Mouse (Mus musculus) limb, embryonic 10.5 days (tissue): ENCODE results near the gene Gm42906. TPM values are rescaled to one million over a fixed set of nuclear protein-coding genes. Genes with fewer than 3 reads are reported as not detected.

Source experiments
- DNase-seq: peaks from one replicate; pipeline ENCODE4 v3.0.0-alpha.2; 2017; ENCODE audit warnings: low spot score
- H3K27ac ChIP-seq: fragments of 300-500 bp; sonication (generic); 2 replicates; pipeline ENCODE4 v1.5.1; 2016; ENCODE audit warnings: mild to moderate bottlenecking
- H3K27me3 ChIP-seq: fragments of 300-500 bp; sonication (generic); 2 replicates; pipeline ENCODE4 v1.6.1; 2016; ENCODE audit warnings: low read depth, mild to moderate bottlenecking; ENCODE audit not compliant: poor library complexity, severe bottlenecking
- H3K36me3 ChIP-seq: fragments of 300-500 bp; sonication (generic); 2 replicates; pipeline ENCODE4 v1.6.1; 2016; ENCODE audit warnings: mild to moderate bottlenecking, moderate library complexity
- H3K4me1 ChIP-seq: fragments of 300-500 bp; sonication (generic); 2 replicates; pipeline ENCODE4 v1.6.1; 2016
- H3K4me3 ChIP-seq: fragments of 300-500 bp; sonication (generic); 2 replicates; pipeline ENCODE4 v1.5.1; 2016; ENCODE audit warnings: mild to moderate bottlenecking, moderate library complexity
- H3K9me3 ChIP-seq: fragments of 300-500 bp; sonication (generic); replicated peaks from 2 replicates; pipeline ENCODE4 v1.6.1; 2016; ENCODE audit warnings: mild to moderate bottlenecking
- WGBS: fragments of 180-500 bp; shearing (Covaris S2); methylation state at CpG from one replicate; pipeline ENCODE4 v1.1.7; 2016; 5-methylcytosine and 5-hydroxymethylcytosine counted together
- polyA plus RNA-seq: library from polyadenylated mRNA; unstranded; fragments of >200 nt; fragmentation: Nextera tagmentation; extraction: Ambion mirVana; gene quantifications from 2 replicates; pipeline ENCODE4 v1.2.1, GENCODE M21; 2016

Gm42906 gene
- polyA plus RNA-seq, 1 experiment from 2014 or later = not detected

GRCm38 (mm10) chr5:151164815-151165214, 263.1 kb downstream of the Gm42906 start:
- peaks cover 23% of the 10 kb centered on the region for H3K4me1 ChIP-seq
- DNase-seq = no peak
- H3K4me3 ChIP-seq = no peak overlapping the region
- H3K27me3 ChIP-seq = no peaks in the 10 kb centered on the region
- peak overlapping the region; percentile 46; the same call in 1 of the 2 replicates for H3K27ac ChIP-seq
- no peaks in the 10 kb centered on the region for H3K36me3 ChIP-seq
- 75% methylated on average over 4 of the region's 4 CpGs for WGBS
- no peaks in the 10 kb centered on the region for H3K9me3 ChIP-seq

DNA sequence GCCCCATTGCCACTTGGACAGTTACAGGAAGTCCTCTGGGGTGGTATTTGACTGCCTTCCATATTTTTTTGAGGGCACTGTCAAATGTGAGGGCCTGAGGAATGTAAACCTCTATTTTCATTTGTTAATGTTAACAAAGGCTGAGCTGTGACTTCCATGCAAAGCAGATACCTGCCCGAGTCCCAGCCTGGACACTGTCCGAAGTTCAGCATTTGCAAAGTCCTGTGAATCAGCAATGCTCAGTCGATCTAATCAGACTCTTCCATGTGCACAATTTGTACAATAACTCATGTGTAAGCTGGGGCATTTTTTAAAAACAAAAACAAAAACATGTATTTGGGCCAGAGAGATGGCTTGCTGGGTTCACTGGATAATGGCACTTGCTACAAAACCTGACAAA, 265.3 kb downstream of the Gm42906 start:
- Histone ChIP-seq H3K9me3 (no peaks in the 10 kb centered on the region), H3K27ac (no peak overlapping the region)

GRCm38 (mm10) chr5:151155247-151155646, 272.7 kb downstream of the Gm42906 start:
- no peak overlapping the region for H3K4me3 ChIP-seq
- H3K27me3 ChIP-seq = no peaks in the 10 kb centered on the region
- 79% methylated on average over 1 of the region's 1 CpGs for WGBS
- H3K27ac ChIP-seq = peak overlapping the region; percentile 42; the same call in 1 of the 2 replicates
- H3K36me3 ChIP-seq = no peaks in the 10 kb centered on the region
- H3K4me1 ChIP-seq = peaks cover 28% of the 10 kb centered on the region
- no peak for DNase-seq
- H3K9me3 ChIP-seq = no peaks in the 10 kb centered on the region

More for the DNA sequence above, 265.3 kb downstream of the Gm42906 start:
- Histone ChIP-seq H3K36me3 (no peaks in the 10 kb centered on the region), H3K27me3 (no peaks in the 10 kb centered on the region), H3K4me3 (no peak overlapping the region), H3K4me1 (peaks cover 23% of the 10 kb centered on the region)
- WGBS = 93% methylated on average over 3 of the region's 3 CpGs
- no peak for DNase-seq

DNA sequence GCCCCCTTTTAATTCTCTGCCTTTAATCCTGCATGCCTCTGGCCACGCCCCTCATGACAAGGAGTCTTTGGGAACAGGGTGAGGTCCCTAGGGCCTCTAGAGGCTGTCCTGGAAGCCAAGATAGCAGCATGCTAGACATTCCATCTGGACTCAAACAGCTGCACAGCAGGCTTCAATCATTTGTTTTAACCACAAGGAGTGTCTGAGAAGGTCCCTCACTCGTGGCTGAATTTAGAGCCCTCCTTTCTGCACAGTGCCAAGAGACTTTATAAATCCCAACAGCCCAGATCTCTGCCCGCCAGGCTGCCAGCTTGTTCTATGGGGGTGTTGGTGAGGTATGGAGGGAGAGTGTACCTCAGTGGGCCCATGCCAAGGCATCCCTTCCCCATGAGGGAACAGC, 273.2 kb downstream of the Gm42906 start:
- no peak overlapping the region for H3K4me3 ChIP-seq
- H3K27ac ChIP-seq = peak overlapping the region; percentile 42; the same call in 1 of the 2 replicates
- no peaks in the 10 kb centered on the region for H3K9me3 ChIP-seq
- peaks cover 30% of the 10 kb centered on the region for H3K4me1 ChIP-seq
- WGBS = 47% methylated on average over 3 of the region's 3 CpGs
- H3K27me3 ChIP-seq = no peaks in the 10 kb centered on the region
- no peak for DNase-seq
- no peaks in the 10 kb centered on the region for H3K36me3 ChIP-seq

GRCm38 (mm10) chr5:151154030-151154429, 273.9 kb downstream of the Gm42906 start:
- Histone ChIP-seq H3K27ac (no peak overlapping the region), H3K27me3 (no peaks in the 10 kb centered on the region), H3K36me3 (no peaks in the 10 kb centered on the region), H3K4me3 (no peak overlapping the region), H3K9me3 (no peaks in the 10 kb centered on the region), H3K4me1 (peaks cover 37% of the 10 kb centered on the region)
- no peak for DNase-seq
- WGBS = 79% methylated on average over 4 of the region's 4 CpGs

DNA sequence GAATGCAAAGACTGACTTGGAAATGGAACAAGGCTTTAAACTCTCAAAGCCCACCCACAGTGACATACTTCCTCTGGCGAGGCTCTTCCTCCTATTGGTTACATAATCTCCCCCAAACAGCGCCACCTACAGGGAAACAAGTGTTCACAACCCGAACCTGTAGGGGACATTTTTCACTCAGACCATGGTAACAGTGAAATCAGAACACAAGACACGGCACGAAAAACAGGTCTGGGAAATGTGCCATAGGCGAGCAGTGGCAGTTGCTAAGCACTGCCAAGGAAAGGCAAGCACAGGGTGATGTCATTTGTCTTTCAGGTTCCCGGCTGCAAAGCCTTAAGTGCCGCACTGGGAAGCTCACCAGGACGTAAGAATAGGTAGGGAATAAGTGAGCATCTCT, 276.4 kb downstream of the Gm42906 start:
- Histone ChIP-seq H3K27me3 (peaks cover 3% of the 10 kb centered on the region; the same call in 1 of the 2 replicates), H3K36me3 (no peaks in the 10 kb centered on the region), H3K4me3 (no peak overlapping the region), H3K9me3 (no peaks in the 10 kb centered on the region), H3K27ac (no peak overlapping the region), H3K4me1 (peaks cover 42% of the 10 kb centered on the region)
- 90% methylated on average over 9 of the region's 9 CpGs for WGBS
- no peak for DNase-seq

DNA sequence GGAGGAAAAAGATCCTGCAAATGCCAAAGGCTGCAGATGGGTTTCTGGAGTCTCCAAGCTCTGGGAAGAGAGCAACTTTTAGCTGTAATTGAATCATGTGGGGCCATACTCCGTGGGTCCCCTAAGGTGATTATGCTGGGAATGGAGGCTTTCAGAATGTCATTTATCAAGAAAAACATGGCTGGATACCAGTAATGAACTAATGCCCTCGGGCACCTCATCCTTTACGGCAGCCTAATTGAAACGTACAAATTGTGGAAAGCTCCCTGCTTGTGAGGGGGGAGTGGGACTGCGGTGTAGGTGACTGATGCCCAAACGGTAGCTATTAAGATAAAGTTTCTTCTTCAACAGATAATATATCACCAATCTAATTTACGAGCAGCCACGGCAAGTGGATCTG, 278.5 kb downstream of the Gm42906 start:
- H3K4me3 ChIP-seq = no peak overlapping the region
- peaks cover 3% of the 10 kb centered on the region; the same call in 1 of the 2 replicates for H3K27me3 ChIP-seq
- H3K27ac ChIP-seq = no peak overlapping the region
- 22% methylated on average over 8 of the region's 8 CpGs for WGBS
- peaks cover 35% of the 10 kb centered on the region for H3K4me1 ChIP-seq
- peak; percentile 58 for DNase-seq
- no peaks in the 10 kb centered on the region for H3K36me3 ChIP-seq
- no peaks in the 10 kb centered on the region for H3K9me3 ChIP-seq

GRCm38 (mm10) chr5:151148079-151148478, 279.9 kb downstream of the Gm42906 start:
- no peak overlapping the region for H3K27ac ChIP-seq
- no peak for DNase-seq
- H3K9me3 ChIP-seq = no peaks in the 10 kb centered on the region
- H3K4me3 ChIP-seq = no peak overlapping the region
- H3K36me3 ChIP-seq = no peaks in the 10 kb centered on the region
- peaks cover 3% of the 10 kb centered on the region; the same call in 1 of the 2 replicates for H3K27me3 ChIP-seq
- peaks cover 37% of the 10 kb centered on the region for H3K4me1 ChIP-seq
- WGBS = 87% methylated on average over 4 of the region's 4 CpGs

- no peak for DNase-seq
- 70% methylated on average over 5 of the region's 5 CpGs for WGBS
- H3K4me1 ChIP-seq = peaks cover 55% of the 10 kb centered on the region
- H3K36me3 ChIP-seq = no peaks in the 10 kb centered on the region
- no peaks in the 10 kb centered on the region for H3K9me3 ChIP-seq
- H3K27ac ChIP-seq = no peak overlapping the region
- peaks cover 3% of the 10 kb centered on the region; the same call in 1 of the 2 replicates for H3K27me3 ChIP-seq
- no peak overlapping the region for H3K4me3 ChIP-seq
These were observed 282.2 kb downstream of the Gm42906 start for GRCm38 (mm10) chr5:151145807-151146206.

- Histone ChIP-seq H3K27me3 (peaks cover 3% of the 10 kb centered on the region; the same call in 1 of the 2 replicates), H3K4me3 (no peak overlapping the region), H3K9me3 (no peaks in the 10 kb centered on the region), H3K27ac (peak overlapping the region; percentile 86), H3K36me3 (no peaks in the 10 kb centered on the region), H3K4me1 (peaks cover 44% of the 10 kb centered on the region)
- 70% methylated on average over 5 of the region's 5 CpGs for WGBS
- no peak for DNase-seq
These were observed 284.0 kb downstream of the Gm42906 start for GRCm38 (mm10) chr5:151143955-151144354.

DNA sequence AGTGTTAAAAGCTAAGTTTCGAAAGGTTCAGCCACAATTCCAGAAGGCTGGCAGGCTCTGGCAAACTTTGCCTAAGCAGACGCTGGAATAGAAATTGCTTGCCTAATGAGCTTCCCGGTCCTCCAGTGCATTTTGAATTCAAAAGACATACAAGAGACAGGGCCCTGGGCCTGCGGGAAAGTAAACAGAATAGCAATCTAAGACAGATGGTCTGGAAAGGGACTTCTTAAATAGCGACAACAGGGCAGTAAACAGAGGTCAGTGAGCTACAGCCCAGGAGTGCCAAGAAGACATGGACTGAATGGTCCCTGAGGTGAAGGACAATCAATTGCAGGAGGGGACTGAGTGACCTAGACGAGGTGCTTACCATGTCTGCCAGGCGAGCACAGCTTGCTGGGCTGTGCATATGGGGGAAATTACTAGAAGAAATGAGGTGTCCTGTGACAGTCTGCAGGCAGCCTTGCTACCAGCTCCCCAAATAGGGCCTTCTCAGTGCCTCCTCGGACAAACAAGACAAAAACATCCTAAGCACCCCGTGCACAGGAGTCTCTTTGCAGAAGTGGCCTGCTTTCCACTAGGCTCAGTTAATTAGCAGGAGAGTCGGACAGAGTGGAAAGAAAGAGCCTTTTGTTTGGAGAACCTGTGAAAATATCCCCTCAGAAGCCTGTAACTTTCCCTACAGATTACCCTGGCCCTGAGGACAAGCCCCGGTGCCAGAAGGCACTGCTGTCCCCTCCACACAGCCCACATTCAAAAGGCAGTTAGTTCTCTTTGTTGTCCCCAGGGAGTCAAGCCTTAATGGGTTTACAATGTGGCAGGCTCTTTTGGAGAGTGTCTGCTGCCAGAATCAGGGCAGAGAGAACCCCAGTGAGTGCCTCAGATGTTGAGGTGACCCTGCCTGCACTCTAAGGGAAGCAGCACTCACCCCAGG, 285.0 kb downstream of the Gm42906 start:
- Histone ChIP-seq H3K36me3 (no peaks in the 10 kb centered on the region), H3K27ac (peak overlapping the region; percentile 86), H3K27me3 (peaks cover 3% of the 10 kb centered on the region; the same call in 1 of the 2 replicates), H3K4me1 (peaks cover 40% of the 10 kb centered on the region), H3K4me3 (0 out of 2 replicates have a peak overlapping the region, but pooled peaks have one; percentile 0), H3K9me3 (no peaks in the 10 kb centered on the region)
- peak; percentile 89 for DNase-seq
- WGBS = 6% methylated on average over 11 of the region's 11 CpGs

DNA sequence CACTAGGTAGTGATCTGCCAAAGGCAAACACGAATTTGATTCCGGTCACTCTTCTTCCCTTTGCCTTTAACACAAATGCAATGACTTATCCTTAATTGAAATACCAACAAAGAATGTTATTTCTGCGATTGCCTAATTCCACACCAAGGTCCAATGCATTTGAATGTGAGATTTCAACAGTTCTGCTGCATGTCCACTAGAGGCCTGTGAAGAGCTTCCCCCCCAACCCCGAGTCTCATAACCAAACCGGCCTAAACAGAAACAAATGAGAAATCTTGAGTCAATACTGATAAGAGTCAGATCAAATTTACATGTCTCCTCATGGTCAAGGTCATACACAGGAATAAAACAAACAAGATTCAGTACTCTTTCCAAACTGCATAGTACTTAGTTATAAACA, 285.7 kb downstream of the Gm42906 start:
- H3K36me3 ChIP-seq = no peaks in the 10 kb centered on the region
- H3K9me3 ChIP-seq = no peaks in the 10 kb centered on the region
- H3K4me3 ChIP-seq = no peak overlapping the region
- H3K4me1 ChIP-seq = peaks cover 40% of the 10 kb centered on the region
- peak overlapping the region; percentile 86 for H3K27ac ChIP-seq
- peaks cover 2% of the 10 kb centered on the region; the same call in 1 of the 2 replicates for H3K27me3 ChIP-seq
- 42% methylated on average over 5 of the region's 5 CpGs for WGBS
- DNase-seq = no peak

DNA sequence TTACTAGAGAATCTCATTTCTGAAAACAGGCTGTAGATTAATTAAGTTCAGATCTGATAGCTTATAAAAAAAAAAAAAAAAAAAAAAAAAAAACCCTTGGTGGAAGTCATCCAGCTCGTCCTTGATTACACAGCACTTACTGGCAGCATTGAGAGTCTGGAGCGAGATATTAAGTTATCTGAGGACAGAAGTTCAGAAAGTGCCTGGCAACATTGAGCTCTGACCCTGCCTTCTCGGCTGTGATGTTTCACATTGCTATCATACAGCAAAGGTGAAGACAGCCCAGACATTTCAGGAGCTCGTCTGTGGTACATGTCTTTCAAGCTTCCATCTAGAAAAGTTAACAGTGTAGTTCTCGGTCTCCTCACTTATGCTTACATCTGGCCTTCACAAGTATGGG, 290.1 kb downstream of the Gm42906 start:
- Histone ChIP-seq H3K9me3 (no peaks in the 10 kb centered on the region), H3K36me3 (no peaks in the 10 kb centered on the region), H3K27me3 (no peaks in the 10 kb centered on the region), H3K4me1 (peaks cover 34% of the 10 kb centered on the region), H3K4me3 (no peak overlapping the region), H3K27ac (no peak overlapping the region)
- no peak for DNase-seq
- 88% methylated on average over 5 of the region's 5 CpGs for WGBS
